Mouse (Mus musculus) embryo, embryonic 10 days (tissue): ENCODE data around the gene Stox1.
A peak's percentile ranks its signal among the peaks of the same experiment; 100 is the strongest.
"Not testable (repeated sequence)": the region's sequence is repeated elsewhere in the genome, so short reads cannot be mapped to it uniquely, and the experiment has no call there.

Experiments used
- DNase-seq: peaks from one replicate; pipeline ENCODE4 v3.0.0-alpha.2; 2015; ENCODE audit warnings: low spot score

Stox1 gene

GRCm38 (mm10) chr10:62725771-62726687, at the start of gene Stox1:
Gene Stox1 (minus strand): TSS chr10:62726128.
- DNase-seq, result peak; percentile 79

GRCm38 (mm10) chr10:62750781-62751180, 24.9 kb upstream of the Stox1 start:
- DNase-seq, result no peak

DNA sequence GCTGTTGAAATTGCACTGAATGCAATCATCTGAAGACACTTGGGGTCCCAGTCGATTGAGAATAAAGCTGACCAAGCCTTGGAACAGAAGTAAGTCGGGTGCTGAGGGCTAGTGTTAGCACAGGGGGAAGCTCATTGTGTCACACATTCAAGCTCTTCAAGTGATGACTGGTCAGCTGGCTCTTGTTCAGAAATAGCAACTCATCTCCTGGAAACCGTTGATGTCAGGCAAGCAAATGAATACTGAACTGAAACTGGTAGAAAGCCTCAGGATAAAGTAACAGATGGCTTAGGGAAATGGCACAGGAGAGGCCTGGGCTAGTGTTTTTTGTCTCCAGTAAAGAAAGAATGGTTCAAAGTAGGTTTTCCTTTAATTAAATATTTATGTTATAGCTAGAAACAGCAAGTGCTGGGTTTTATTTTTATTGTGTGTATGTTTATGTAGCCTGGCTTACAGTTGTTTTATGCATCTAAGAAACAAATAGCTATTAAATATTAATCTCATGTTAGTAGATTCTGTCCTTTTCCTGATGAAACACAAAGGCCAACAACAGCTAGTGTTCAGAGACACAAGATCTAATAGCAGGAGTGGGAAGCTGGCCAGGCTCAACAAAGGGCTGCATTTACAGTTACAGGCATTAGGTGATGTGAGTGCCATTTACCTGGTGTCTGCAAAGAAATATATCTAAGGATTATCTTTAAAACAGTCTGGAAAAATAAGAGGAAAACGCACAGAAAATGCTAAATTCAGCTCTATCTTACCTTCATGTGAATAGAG, 14.2 kb upstream of the Stox1 start:
- no peak for DNase-seq

GRCm38 (mm10) chr10:62736965-62737688, 11.2 kb upstream of the Stox1 start:
- peak; percentile 40 for DNase-seq

- no peak for DNase-seq
Measured at GRCm38 (mm10) chr10:62730826-62731225, 4.9 kb upstream of the Stox1 start.

- DNase-seq, result no peak
Measured at GRCm38 (mm10) chr10:62724936-62725335, 992 bp downstream of the Stox1 start.

DNA sequence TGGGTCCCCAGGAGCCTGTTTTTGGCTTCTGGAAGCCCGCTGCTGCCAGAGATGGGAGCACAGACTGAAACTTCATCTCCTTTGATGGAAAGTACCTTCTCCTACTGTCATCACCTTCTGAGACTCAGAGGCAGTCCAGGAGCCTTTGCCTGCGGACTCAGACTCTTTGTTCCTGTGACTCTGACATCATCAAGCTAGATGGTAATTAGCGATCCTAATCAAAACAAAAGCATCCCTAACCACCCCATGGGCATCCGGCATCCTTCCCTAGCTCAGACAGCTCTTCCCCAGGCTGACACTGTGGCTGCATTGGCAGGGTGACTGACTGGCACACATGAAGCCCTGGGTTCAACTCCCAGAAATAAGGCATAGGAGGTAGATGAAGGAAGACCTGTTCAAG, 3.2 kb downstream of the Stox1 start:
- no peak for DNase-seq

DNA sequence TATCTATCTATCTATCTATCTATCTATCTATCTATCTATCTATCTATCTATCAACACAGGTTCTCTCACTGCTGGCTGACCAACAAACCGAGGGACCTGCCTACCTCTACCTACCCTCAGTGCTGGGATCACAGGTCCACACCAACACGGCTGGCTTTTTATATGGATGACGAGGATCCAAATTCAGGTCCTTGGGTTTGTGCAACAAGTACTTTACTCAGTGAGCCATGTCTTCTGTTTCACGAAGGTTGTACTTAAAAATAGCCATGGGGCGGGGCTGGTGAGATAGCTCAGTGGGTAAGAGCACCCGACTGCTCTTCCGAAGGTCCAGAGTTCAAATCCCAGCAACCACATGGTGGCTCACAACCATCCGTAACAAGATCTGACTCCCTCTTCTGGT, 5.4 kb downstream of the Stox1 start:
- DNase-seq, result not testable (repeated sequence)

GRCm38 (mm10) chr10:62713457-62713856, 12.5 kb downstream of the Stox1 start:
- no peak for DNase-seq

- no peak for DNase-seq
Measured at GRCm38 (mm10) chr10:62703579-62703978, 22.3 kb downstream of the Stox1 start.

DNA sequence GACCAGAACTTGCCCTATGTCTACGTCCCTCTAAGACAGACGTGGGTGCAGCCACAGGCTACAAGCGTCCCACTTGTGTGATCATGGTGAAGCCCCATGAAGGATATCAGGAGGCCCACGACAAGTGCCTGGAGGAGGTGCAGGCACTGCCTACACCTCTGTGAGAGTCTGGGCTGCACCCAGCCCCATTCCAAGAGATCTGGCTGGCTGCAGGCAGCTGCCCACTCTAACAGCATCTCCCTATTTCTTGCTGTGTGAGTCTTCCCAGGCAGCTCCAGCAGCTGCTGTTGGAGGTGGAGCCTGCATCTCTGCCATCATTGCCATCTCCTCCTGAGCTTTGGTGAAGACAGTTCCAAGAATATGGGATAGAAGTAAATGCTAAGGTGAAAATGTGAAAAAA, 23.5 kb downstream of the Stox1 start:
- no peak for DNase-seq

GRCm38 (mm10) chr10:62692771-62693170, 33.2 kb downstream of the Stox1 start:
- no peak for DNase-seq

- no peak for DNase-seq
Measured at GRCm38 (mm10) chr10:62692244-62692643, 33.7 kb downstream of the Stox1 start.

DNA sequence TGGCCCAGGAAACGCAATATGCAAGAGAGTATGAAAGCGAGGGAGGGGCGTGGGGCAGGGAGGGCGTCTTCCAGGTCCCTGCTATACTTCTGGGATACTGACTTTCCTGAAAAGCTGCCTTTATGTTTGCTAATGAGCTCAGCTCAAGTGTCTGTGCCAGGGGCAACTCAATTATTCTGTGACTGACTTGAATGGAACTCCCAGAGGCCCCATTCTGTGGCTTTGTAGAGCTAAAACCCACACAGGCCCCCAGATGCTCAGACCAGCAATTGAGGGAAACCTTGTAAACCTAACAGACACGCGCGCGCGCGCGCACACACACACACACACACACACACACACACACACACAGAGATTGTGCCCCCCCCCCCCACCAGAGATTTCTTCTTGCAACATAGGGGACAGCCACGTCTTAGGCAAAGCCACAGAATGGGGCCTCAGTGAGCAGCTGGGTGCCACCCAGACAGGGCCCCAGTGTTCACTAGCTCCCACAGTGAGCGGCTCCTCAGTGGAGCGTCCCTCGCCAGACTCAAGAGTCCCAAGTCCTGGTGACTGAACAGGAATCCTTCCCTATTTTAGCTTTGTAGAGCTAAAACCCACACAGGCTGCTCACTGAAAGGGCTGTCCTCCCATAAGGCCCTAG, 38.8 kb downstream of the Stox1 start:
- DNase-seq, result peak; percentile 70

- DNase-seq, result peak; percentile 21
Measured at GRCm38 (mm10) chr10:62683043-62683442, 42.9 kb downstream of the Stox1 start.

- no peak for DNase-seq
Measured at GRCm38 (mm10) chr10:62679833-62680232, 46.1 kb downstream of the Stox1 start.

DNA sequence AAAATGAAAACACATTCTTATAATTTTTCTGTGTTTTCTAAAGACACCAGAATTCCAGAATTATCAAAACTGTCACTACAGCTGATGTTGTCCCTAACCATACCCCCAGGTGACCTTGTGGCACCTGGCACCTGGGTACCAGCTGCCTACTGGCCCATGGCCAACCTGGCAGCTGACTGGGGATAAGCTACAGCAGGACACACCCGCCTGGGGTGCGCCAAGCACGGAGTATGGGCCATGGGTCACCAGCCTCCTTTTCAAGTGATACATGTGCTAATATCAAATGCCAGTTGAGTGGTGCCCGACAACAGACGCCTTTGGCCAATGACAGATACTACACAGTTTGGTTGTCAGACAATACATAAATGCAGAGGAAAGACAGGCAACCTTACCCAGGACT, 48.6 kb downstream of the Stox1 start:
- DNase-seq, result no peak

GRCm38 (mm10) chr10:62676196-62676595, 49.7 kb downstream of the Stox1 start:
- DNase-seq, result no peak

DNA sequence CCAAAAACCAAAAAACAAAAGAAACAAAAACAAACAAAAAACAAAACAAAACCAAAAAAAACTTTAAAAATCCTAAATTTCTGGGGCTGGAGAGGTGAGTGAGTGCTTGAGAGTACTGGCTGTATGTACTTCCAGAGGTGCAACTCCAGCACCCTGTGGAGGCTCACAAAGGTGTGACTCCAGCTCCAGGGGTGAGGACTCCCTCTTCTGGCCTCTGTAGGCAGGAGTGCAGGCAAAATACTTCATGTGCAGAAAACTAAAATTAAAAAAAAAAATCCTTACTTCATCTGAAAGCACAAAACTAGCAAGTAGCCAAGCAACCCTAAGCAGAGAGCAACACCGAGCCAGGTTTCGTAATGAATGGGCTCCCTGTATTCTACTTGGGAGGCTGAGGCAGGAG, 53.6 kb downstream of the Stox1 start:
- no peak for DNase-seq

DNA sequence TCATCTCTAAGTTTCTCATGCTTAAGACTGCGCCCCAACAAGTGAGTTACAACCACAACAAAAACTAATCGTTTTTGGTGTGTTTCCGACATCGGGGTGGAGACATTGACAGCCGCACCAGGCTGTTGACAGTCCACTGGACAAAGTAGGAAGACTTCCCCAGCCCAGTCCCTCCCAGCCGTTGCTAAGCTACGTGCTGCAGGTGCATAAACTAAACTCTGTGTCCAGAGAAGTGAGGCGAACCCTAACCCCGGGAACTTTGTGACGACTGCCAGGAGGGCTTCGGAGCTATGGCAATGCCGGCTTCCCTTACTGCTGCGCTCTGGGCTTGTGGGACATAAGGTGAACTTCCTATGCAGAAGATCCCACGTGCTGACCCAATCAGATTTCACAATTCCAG, 56.7 kb downstream of the Stox1 start:
- no peak for DNase-seq

DNA sequence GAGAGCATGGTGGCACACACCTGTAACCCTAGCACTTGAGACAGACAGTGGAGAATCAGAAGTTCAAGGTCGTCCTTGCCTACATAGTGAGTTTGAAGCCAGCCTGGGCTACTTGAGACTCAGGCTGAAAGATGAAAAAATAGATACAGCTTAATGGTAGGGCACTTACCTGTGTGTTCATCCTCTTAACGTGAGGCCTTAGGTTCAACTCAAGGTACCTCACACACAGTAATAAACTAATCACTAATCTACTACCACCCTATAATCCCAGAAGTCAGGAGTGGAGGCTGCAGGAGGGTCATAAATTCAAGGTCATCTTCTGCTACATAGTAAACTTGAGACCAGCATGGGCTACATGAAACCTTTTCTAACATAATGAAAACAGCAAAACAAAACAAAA, 57.5 kb downstream of the Stox1 start:
- no peak for DNase-seq

DNA sequence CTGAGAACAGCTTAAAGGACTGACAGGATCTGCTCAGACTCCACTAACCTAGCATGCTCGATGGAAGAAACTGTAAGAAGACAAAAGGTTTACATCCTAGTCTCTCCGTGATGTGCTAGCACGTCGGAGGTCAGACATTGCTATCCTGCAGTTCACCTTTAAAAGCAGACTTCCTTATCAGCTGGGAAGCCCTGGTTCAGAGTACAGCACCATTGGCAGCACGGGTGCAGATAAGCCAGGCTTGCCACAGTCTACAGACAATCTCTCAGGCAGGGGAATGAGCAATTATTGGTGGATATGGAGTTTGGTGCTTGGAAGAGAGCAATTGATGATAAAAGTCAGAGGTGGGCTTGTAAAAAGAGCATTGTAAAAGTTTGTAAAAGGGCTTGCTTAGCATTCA, 57.9 kb downstream of the Stox1 start:
- DNase-seq, result no peak
